Mouse (Mus musculus) heart, embryonic 14.5 days (tissue): ENCODE measurements around the gene Hoxd4. TPM values are rescaled to one million over a fixed set of nuclear protein-coding genes. Genes with fewer than 3 reads are reported as not detected.

Source experiments
- ATAC-seq: fragments of 200-750 bp; cut with Nextera tagmentation; 2 replicates; pipeline ENCODE4 v1.8.0; 2017; ENCODE audit warnings: low read depth, moderate TSS enrichment; ENCODE audit not compliant: insufficient number of reproducible peaks, insufficient read depth, low FRiP score
- H3K27ac ChIP-seq, 2 experiments: fragments of 200-500 bp in 1 of 2; fragments of 300-500 bp in 1 of 2; sonication (generic) in 1 of 2; replicated peaks in 1 of 2; 2 replicates each; pipeline ENCODE4 v1.5.1; 2012 to 2014; ENCODE audit warnings: low read depth in 2 of 2, low read length in 2 of 2, control low read depth in 1 of 2, mild to moderate bottlenecking in 1 of 2, mixed read lengths in 1 of 2; ENCODE audit not compliant: control insufficient read depth in 1 of 2, insufficient read depth in 1 of 2
- H3K27me3 ChIP-seq: fragments of 300-500 bp; sonication (generic); 2 replicates; pipeline ENCODE4 v1.6.1; 2014; ENCODE audit warnings: mild to moderate bottlenecking, low read length, control low read depth; ENCODE audit not compliant: control insufficient read depth, insufficient read depth
- H3K36me3 ChIP-seq: fragments of 300-500 bp; sonication (generic); 2 replicates; pipeline ENCODE4 v1.6.1; 2014; ENCODE audit warnings: mild to moderate bottlenecking, control low read depth, low read length, mixed read lengths; ENCODE audit not compliant: control insufficient read depth, insufficient read depth
- H3K4me1 ChIP-seq, 2 experiments: fragments of 200-500 bp in 1 of 2; fragments of 300-500 bp in 1 of 2; sonication (generic) in 1 of 2; 2 replicates each; pipeline ENCODE4 v1.6.1; 2012 to 2014; ENCODE audit warnings: low read length in 2 of 2, control low read depth in 1 of 2, mixed read lengths in 1 of 2; ENCODE audit not compliant: control insufficient read depth in 2 of 2, insufficient read depth in 2 of 2
- H3K4me2 ChIP-seq: fragments of 300-500 bp; sonication (generic); 2 replicates; pipeline ENCODE4 v1.6.1; 2014; ENCODE audit warnings: mild to moderate bottlenecking, low read length
- H3K4me3 ChIP-seq, 2 experiments: fragments of 200-500 bp in 1 of 2; fragments of 300-500 bp in 1 of 2; sonication (generic) in 1 of 2; 2 replicates each; pipeline ENCODE4 v1.5.1; 2012 to 2014; ENCODE audit warnings: low read length in 2 of 2, mild to moderate bottlenecking in 2 of 2, control low read depth in 1 of 2, low read depth in 1 of 2, moderate library complexity in 1 of 2; ENCODE audit not compliant: control insufficient read depth in 1 of 2, insufficient read depth in 1 of 2
- H3K9ac ChIP-seq: fragments of 300-500 bp; sonication (generic); 2 replicates; pipeline ENCODE4 v1.6.1; 2014; ENCODE audit warnings: mild to moderate bottlenecking, low read length
- H3K9me3 ChIP-seq: fragments of 300-500 bp; sonication (generic); 2 replicates; pipeline ENCODE4 v1.6.1; 2016; ENCODE audit warnings: low read length, control low read depth; ENCODE audit not compliant: control insufficient read depth
- WGBS: fragments of 180-500 bp; shearing (Covaris S2); extraction: QIAGEN DNeasy Blood & Tissue Kit; methylation state at CpG from one replicate; pipeline ENCODE4 v1.1.7; 2014; 5-methylcytosine and 5-hydroxymethylcytosine counted together
- polyA plus RNA-seq: library from polyadenylated mRNA; unstranded; fragments of >200 nt; fragmentation: Nextera tagmentation; extraction: Ambion mirVana; gene quantifications from 2 replicates; pipeline ENCODE4 v1.2.1, GENCODE M21; 2014

The Hoxd4 gene
- polyA plus RNA-seq, 1 experiment from 2014 or later, result 0.34 TPM

DNA sequence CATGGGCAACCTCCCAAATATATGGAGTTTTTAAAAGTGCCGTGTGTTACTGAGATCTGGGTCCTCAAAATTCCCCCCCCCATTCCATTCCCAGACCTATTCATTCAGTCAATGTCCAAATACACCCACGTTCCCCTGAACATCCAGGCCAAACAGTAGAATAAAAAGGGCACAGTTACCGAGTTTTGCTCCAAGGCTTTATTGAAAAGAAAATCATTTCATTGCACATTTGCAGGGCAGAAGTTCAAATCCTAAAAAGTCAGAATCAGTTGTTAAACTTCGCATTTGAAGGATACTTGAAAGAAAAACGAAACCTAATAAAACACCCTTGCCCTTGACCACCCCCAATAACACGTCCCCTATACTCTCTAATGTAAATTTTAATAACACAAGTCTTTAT, 8.9 kb upstream of the Hoxd4 start:
- ATAC-seq, result no peak
- WGBS, result 19% methylated on average over 6 of the region's 6 CpGs

GRCm38 (mm10) chr2:74703317-74703716, 8.4 kb upstream of the Hoxd4 start:
- H3K27ac ChIP-seq, result no peak overlapping the region
- no peak overlapping the region for H3K4me3 ChIP-seq
- H3K9ac ChIP-seq, result no peak overlapping the region
- peaks cover 98% of the 10 kb centered on the region for H3K27me3 ChIP-seq
- whole genome bisulfite sequencing, result 5% methylated on average over 10 of the region's 10 CpGs
- H3K4me2 ChIP-seq, result no peak overlapping the region
- H3K4me1 ChIP-seq, result peaks cover 0 to 13% of the 10 kb centered on the region in 2 experiments; a peak in 3 of 4 replicates
- no peaks in the 10 kb centered on the region for H3K9me3 ChIP-seq
- ATAC-seq, result no peak
- no peaks in the 10 kb centered on the region for H3K36me3 ChIP-seq

More for the DNA sequence above, 8.9 kb upstream of the Hoxd4 start:
- Histone ChIP-seq H3K9ac (no peak overlapping the region), H3K9me3 (no peaks in the 10 kb centered on the region), H3K4me2 (no peak overlapping the region), H3K4me1 (peaks cover 0 to 18% of the 10 kb centered on the region in 2 experiments; a peak in 3 of 4 replicates), H3K36me3 (no peaks in the 10 kb centered on the region), H3K27me3 (peaks cover 98% of the 10 kb centered on the region), H3K27ac (no peak overlapping the region), H3K4me3 (no peak overlapping the region)

GRCm38 (mm10) chr2:74703720-74704392, 7.9 kb upstream of the Hoxd4 start:
- no peak overlapping the region for H3K4me3 ChIP-seq
- 1% methylated on average over 26 of the region's 26 CpGs for WGBS
- H3K36me3 ChIP-seq, result no peaks in the 10 kb centered on the region

DNA sequence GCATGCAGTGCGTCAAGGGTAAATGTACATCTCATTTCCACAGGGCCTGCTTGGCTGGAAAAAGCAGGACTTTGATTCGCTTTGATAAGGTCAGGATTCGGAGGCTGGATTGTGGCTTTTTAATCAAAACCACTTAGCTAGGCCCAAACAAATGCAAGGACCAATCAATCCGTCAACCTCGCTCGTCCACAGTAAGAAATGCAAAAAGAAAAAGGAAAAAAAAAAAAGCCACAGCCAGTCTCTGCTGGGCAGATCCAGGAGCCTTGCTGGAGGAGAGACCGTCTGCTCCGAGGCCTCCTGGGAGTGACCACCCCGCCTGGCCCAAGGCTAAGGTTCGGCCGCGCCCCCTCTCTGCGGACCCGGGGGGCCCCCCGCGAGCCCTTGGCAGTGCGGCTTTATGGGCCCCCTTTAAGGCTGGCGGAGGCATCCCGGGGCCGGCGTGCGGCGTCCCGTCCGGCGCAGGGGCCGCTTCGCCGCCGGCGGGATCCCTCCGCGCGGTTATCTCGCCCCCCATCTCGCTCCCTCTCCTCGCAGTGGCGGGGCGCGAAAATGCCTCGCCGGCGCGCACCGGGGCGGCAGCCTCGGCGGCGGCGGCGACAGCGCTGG, 7.2 kb upstream of the Hoxd4 start, which contains the start of gene Hoxd8:
TSS of gene Hoxd8 (plus strand) at position 223 of the 606 bp plus-strand sequence.
- H3K4me2 ChIP-seq, result peak within 1 kb of the TSS; percentile 66
- H3K9me3 ChIP-seq, result no peaks in the 10 kb centered on the region
- peaks cover 98% of the 10 kb centered on the region for H3K27me3 ChIP-seq
- H3K9ac ChIP-seq, result peak within 1 kb of the TSS; percentile 41
- WGBS, result 1% methylated on average over 32 of the region's 52 CpGs
- H3K36me3 ChIP-seq, result no peaks in the 10 kb centered on the region
- H3K4me1 ChIP-seq, result peaks cover 0 to 13% of the 10 kb centered on the region in 2 experiments; a peak in 2 of 4 replicates
- no peak for ATAC-seq
- H3K27ac ChIP-seq, result no peak within 1 kb of the TSS
- H3K4me3 ChIP-seq, result peak within 1 kb of the TSS; percentile 41 to 43

More at GRCm38 (mm10) chr2:74703720-74704392, 7.9 kb upstream of the Hoxd4 start:
- no peak overlapping the region for H3K27ac ChIP-seq
- H3K4me2 ChIP-seq, result no peak overlapping the region
- no peak overlapping the region for H3K9ac ChIP-seq
- ATAC-seq, result no peak
- H3K9me3 ChIP-seq, result no peaks in the 10 kb centered on the region
- H3K4me1 ChIP-seq, result peaks cover 0 to 13% of the 10 kb centered on the region in 2 experiments; a peak in 2 of 4 replicates
- peaks cover 98% of the 10 kb centered on the region for H3K27me3 ChIP-seq

DNA sequence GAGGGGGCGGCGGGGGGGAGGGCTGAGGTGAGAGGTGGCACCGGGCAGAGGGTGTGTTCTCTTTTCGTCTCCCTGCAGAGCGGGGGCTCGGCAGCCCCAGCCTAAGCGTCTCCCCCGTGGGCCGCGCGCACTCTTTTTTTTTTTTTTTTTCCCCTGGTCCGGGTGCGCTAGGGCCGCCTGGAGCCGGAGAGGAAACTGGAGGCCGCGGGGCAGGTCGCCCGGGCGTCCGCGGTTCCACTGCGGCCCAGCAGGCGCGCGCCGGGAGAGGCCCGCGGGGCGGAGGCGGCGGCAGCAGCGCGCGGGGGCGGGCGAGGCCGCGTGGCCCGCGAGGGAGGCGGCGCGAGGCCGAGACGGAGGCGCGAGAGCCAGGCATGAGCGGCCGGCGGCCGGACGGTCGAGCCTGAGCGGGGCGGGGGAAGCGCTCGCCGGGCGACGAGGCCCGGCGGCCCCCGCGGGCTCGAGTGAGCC, 6.7 kb upstream of the Hoxd4 start:
- peaks cover 0 to 13% of the 10 kb centered on the region in 2 experiments; a peak in 2 of 4 replicates for H3K4me1 ChIP-seq
- H3K4me2 ChIP-seq, result peak overlapping the region; percentile 66
- H3K27me3 ChIP-seq, result peaks cover 98% of the 10 kb centered on the region
- no peaks in the 10 kb centered on the region for H3K36me3 ChIP-seq
- H3K4me3 ChIP-seq, result peak overlapping the region; percentile 41 to 43
- no peak; the same call in 1 of the 2 replicates for ATAC-seq
- H3K9ac ChIP-seq, result peak overlapping the region; percentile 41
- no peaks in the 10 kb centered on the region for H3K9me3 ChIP-seq
- under 1% methylated on average over 50 of the region's 66 CpGs for WGBS
- no peak overlapping the region for H3K27ac ChIP-seq

GRCm38 (mm10) chr2:74705467-74706089, 6.2 kb upstream of the Hoxd4 start:
- no peak overlapping the region for H3K27ac ChIP-seq
- no peak for ATAC-seq

GRCm38 (mm10) chr2:74706393-74706960, 5.3 kb upstream of the Hoxd4 start:
- Histone ChIP-seq H3K9me3 (no peaks in the 10 kb centered on the region), H3K4me3 (no peak overlapping the region), H3K4me2 (no peak overlapping the region), H3K9ac (no peak overlapping the region), H3K4me1 (peaks cover 0 to 13% of the 10 kb centered on the region in 2 experiments; a peak in 2 of 4 replicates), H3K27ac (no peak overlapping the region), H3K27me3 (peaks cover 98% of the 10 kb centered on the region), H3K36me3 (no peaks in the 10 kb centered on the region)
- ATAC-seq, result no peak
- WGBS, result 6% methylated on average over 13 of the region's 13 CpGs

More at GRCm38 (mm10) chr2:74705467-74706089, 6.2 kb upstream of the Hoxd4 start:
- peaks cover 0 to 13% of the 10 kb centered on the region in 2 experiments; a peak in 2 of 4 replicates for H3K4me1 ChIP-seq
- H3K4me3 ChIP-seq, result peak overlapping the region; percentile 41 to 43
- H3K36me3 ChIP-seq, result no peaks in the 10 kb centered on the region
- 0% methylated on average over 64 of the region's 85 CpGs for WGBS
- no peaks in the 10 kb centered on the region for H3K9me3 ChIP-seq
- H3K4me2 ChIP-seq, result peak overlapping the region; percentile 66
- peaks cover 98% of the 10 kb centered on the region for H3K27me3 ChIP-seq
- H3K9ac ChIP-seq, result peak overlapping the region; percentile 41
